Comparison of ENCODE assay signal across 9 mouse cellular contexts in genomic region chr5:139251279-139251678, GRCm38 (mm10). TPM values are rescaled to one million over a fixed set of nuclear protein-coding genes. Genes with fewer than 3 reads are reported as not detected.
A peak's percentile ranks its signal among the peaks of the same experiment; 100 is the strongest.
DNase-seq lines count a peak whose midpoint lies in the region; ATAC-seq and TF ChIP-seq lines count a peak whose summit lies in the region.
"Had no signal": no experiment of that assay in that cellular context is flagged by ENCODE, and none has a peak within 500 bp of the region (broad histone marks: within the 10 kb centered on the region; RNA-seq: fewer than 3 reads in every experiment).

No protein-coding gene starts in this region.

- WGBS in heart, postnatal 0 days = 84% methylated on average over 7 of the region's 7 CpGs
- WGBS in liver, postnatal 0 days (ENCODE audit: insufficient replicate concordance) = 80% methylated on average over 7 of the region's 7 CpGs

- no peak for TF ChIP-seq EP300 in ES-Bruce4 (IDR thresholded peaks at IDR 0.05; ENCODE audit: insufficient read depth, low read depth, low read length)
- no peak for TF ChIP-seq EP300 in heart, postnatal 0 days (IDR thresholded peaks at IDR 0.05; ENCODE audit: low read depth)
- TF ChIP-seq EP300 in liver, postnatal 0 days (IDR thresholded peaks at IDR 0.05; ENCODE audit: low read depth) = no peak

- peak overlapping the region; percentile 71; the same call in 1 of the 2 replicates for H3K4me2 ChIP-seq in heart, postnatal 0 days (ENCODE audit: low read depth, low read length)
- H3K4me2 ChIP-seq in liver, postnatal 0 days (ENCODE audit: low read depth, low read length) = peak overlapping the region; percentile 92

- no peak overlapping the region for H3K4me3 ChIP-seq in ES-Bruce4 (ENCODE audit: low read depth, low read length)
- H3K4me3 ChIP-seq in heart, postnatal 0 days (ENCODE audit: low read depth, low read length) = no peak overlapping the region
- 0 out of 2 replicates have a peak overlapping the region, but pooled peaks have one; percentile 60 for H3K4me3 ChIP-seq in liver, postnatal 0 days (ENCODE audit: low read depth, low read length)

- DNase-seq in heart, adult 11 months = peak; percentile 94
- DNase-seq in heart, postnatal 10 days = no peak
- no peak for DNase-seq in heart, postnatal 0 days (ENCODE audit: low spot score)
- DNase-seq in liver, postnatal 0 days = no peak
- no peak for DNase-seq in natural killer cell, adult 2 months (ENCODE audit: low spot score in 2 of 2)
- no peak for DNase-seq in retina, postnatal 1 day
- no peak for DNase-seq in spleen, postnatal 14 days (ENCODE audit: low spot score in 2 of 2)
- DNase-seq: kidney, adult 11 months had no signal

- TF ChIP-seq POLR2A in ES-Bruce4 (IDR thresholded peaks at IDR 0.05; ENCODE audit: insufficient read depth, low read length) = no peak

- no peaks in the 10 kb centered on the region for H3K27me3 ChIP-seq in ES-Bruce4 (ENCODE audit: control insufficient read depth, insufficient read depth, low read length, poor library complexity, severe bottlenecking)
- H3K27me3 ChIP-seq in heart, postnatal 0 days (ENCODE audit: control insufficient read depth, insufficient read depth, low read length) = no peaks in the 10 kb centered on the region
- H3K27me3 ChIP-seq in liver, postnatal 0 days (ENCODE audit: insufficient read depth, low read length) = no peaks in the 10 kb centered on the region

- intact Hi-C loops in heart, postnatal 10 days (cut with DNase I) = loop anchor here (5.0 kb wide), 1 partner anchor 49 kb away; the partner anchor contains the start of gene Sun1

- H3K9me3 ChIP-seq in ES-Bruce4 (replicated peaks; ENCODE audit: control insufficient read depth, insufficient read depth, low read length, poor library complexity, severe bottlenecking) = no peaks in the 10 kb centered on the region
- H3K9me3 ChIP-seq in heart, postnatal 0 days (replicated peaks; ENCODE audit: control insufficient read depth, low read length) = no peaks in the 10 kb centered on the region
- H3K9me3 ChIP-seq in liver, postnatal 0 days (ENCODE audit: low read length) = no peaks in the 10 kb centered on the region

- no peak for ATAC-seq in heart, postnatal 0 days (ENCODE audit: insufficient read depth, low read depth)
- ATAC-seq in liver, postnatal 0 days = no peak

- H3K9ac ChIP-seq in ES-Bruce4 (ENCODE audit: low read depth, poor library complexity, severe bottlenecking) = peak overlapping the region; percentile 54
- peak overlapping the region; percentile 48 for H3K9ac ChIP-seq in heart, postnatal 0 days (replicated peaks; ENCODE audit: low read depth, low read length)
- H3K9ac ChIP-seq in liver, postnatal 0 days (replicated peaks) = peak overlapping the region; percentile 62; the same call in 1 of the 2 replicates

- H3K27ac ChIP-seq in ES-Bruce4 (ENCODE audit: insufficient read depth, low read length) = no peak overlapping the region
- peak overlapping the region; percentile 81 for H3K27ac ChIP-seq in heart, postnatal 0 days (ENCODE audit: low read depth)
- peak overlapping the region; percentile 76 for H3K27ac ChIP-seq in liver, postnatal 0 days (ENCODE audit: low read depth)

- peaks cover 23% of the 10 kb centered on the region for H3K36me3 ChIP-seq in ES-Bruce4 (ENCODE audit: control insufficient read depth, insufficient read depth, low read length, poor library complexity, severe bottlenecking)
- H3K36me3 ChIP-seq in heart, postnatal 0 days (replicated peaks; ENCODE audit: control insufficient read depth, insufficient read depth, low read length) = peaks cover 40% of the 10 kb centered on the region
- peaks cover 36% of the 10 kb centered on the region for H3K36me3 ChIP-seq in liver, postnatal 0 days (replicated peaks; ENCODE audit: insufficient read depth, low read length)

- no peak for TF ChIP-seq CTCF in ES-Bruce4 (IDR thresholded peaks at IDR 0.05; ENCODE audit: low read depth, low read length)
- TF ChIP-seq CTCF in heart, postnatal 0 days (IDR thresholded peaks at IDR 0.05; ENCODE audit: low read depth) = no peak
- TF ChIP-seq CTCF in liver, postnatal 0 days (IDR thresholded peaks at IDR 0.05; ENCODE audit: low read depth) = no peak

- H3K4me1 ChIP-seq in ES-Bruce4 (ENCODE audit: control insufficient read depth, insufficient read depth, low read length) = peaks cover under 1% of the 10 kb centered on the region
- H3K4me1 ChIP-seq in heart, postnatal 0 days (ENCODE audit: control insufficient read depth, insufficient read depth) = peaks cover 31% of the 10 kb centered on the region
- H3K4me1 ChIP-seq in liver, postnatal 0 days (ENCODE audit: insufficient read depth) = peaks cover 36% of the 10 kb centered on the region

RNA-seq across cellular contexts. Expression of gene Get4, which starts 0.8 kb away (rescaled TPM):
- total RNA-seq in heart, postnatal 10 days (2021) = 10 to 100 TPM; 57.6 to 59.4 TPM
- polyA plus RNA-seq in ES-Bruce4 (2011; ENCODE audit: insufficient read depth, insufficient read length, low read depth, missing spikeins) = 55.9 and 67.7 TPM in 2 replicates
- total RNA-seq in heart, postnatal 0 days (2014; rRNA removed; ENCODE audit: low replicate concordance) = 56.8 and 61.6 TPM in 2 replicates
- polyA plus RNA-seq in heart, postnatal 0 days (2015; fragmentation: Nextera tagmentation; extraction: Ambion mirVana) = 153 TPM in 2 replicates
- 92.7 and 97.5 TPM in 2 replicates for polyA plus RNA-seq in liver, postnatal 0 days (2015; fragmentation: Nextera tagmentation; extraction: Ambion mirVana)

RNA-seq across cellular contexts. Expression of gene Sun1, which starts 50.8 kb away (rescaled TPM):
- 10 to 100 TPM; 43.5 to 44.8 TPM for total RNA-seq in heart, postnatal 10 days (2021)
- 74.1 and 84.2 TPM in 2 replicates for polyA plus RNA-seq in ES-Bruce4 (2011; ENCODE audit: insufficient read depth, insufficient read length, low read depth, missing spikeins)
- total RNA-seq in heart, postnatal 0 days (2014; rRNA removed; ENCODE audit: low replicate concordance) = 46.5 and 71.5 TPM in 2 replicates
- 22.4 and 22.6 TPM in 2 replicates for polyA plus RNA-seq in heart, postnatal 0 days (2015; fragmentation: Nextera tagmentation; extraction: Ambion mirVana)
- polyA plus RNA-seq in liver, postnatal 0 days (2015; fragmentation: Nextera tagmentation; extraction: Ambion mirVana) = 7.9 and 8.6 TPM in 2 replicates
